Mouse (Mus musculus) midbrain, embryonic 14.5 days (tissue): Measurements from ENCODE around the gene Slc13a5. TPM values are rescaled to one million over a fixed set of nuclear protein-coding genes. Genes with fewer than 3 reads are reported as not detected.

ENCODE experiments used
- ATAC-seq: fragments of 200-750 bp; cut with Nextera tagmentation; 2 replicates; pipeline ENCODE4 v1.8.0; 2017; ENCODE audit warnings: moderate number of reproducible peaks, moderate library complexity; ENCODE audit not compliant: low FRiP score, low TSS enrichment
- DNase-seq: peaks from one replicate; pipeline ENCODE4 v3.0.0-alpha.2; 2015
- H3K27ac ChIP-seq: fragments of 300-500 bp; sonication (generic); replicated peaks from 2 replicates; pipeline ENCODE4 v1.5.1; 2014; ENCODE audit warnings: mild to moderate bottlenecking, low read depth, low read length, moderate library complexity
- H3K27me3 ChIP-seq: fragments of 300-500 bp; sonication (generic); 2 replicates; pipeline ENCODE4 v1.6.1; 2014; ENCODE audit warnings: low read length, control low read depth, mixed read lengths; ENCODE audit not compliant: control insufficient read depth, insufficient read depth
- H3K36me3 ChIP-seq: fragments of 300-500 bp; sonication (generic); 2 replicates; pipeline ENCODE4 v1.6.1; 2014; ENCODE audit warnings: low read length, control low read depth; ENCODE audit not compliant: control insufficient read depth, insufficient read depth
- H3K4me1 ChIP-seq: fragments of 300-500 bp; sonication (generic); 2 replicates; pipeline ENCODE4 v1.6.1; 2014; ENCODE audit warnings: mild to moderate bottlenecking, antibody characterized with exemption, low read length, control low read depth; ENCODE audit not compliant: control insufficient read depth, insufficient read depth
- H3K4me2 ChIP-seq: fragments of 300-500 bp; sonication (generic); 2 replicates; pipeline ENCODE4 v1.6.1; 2014; ENCODE audit warnings: mild to moderate bottlenecking, low read length, moderate library complexity
- H3K4me3 ChIP-seq: fragments of 300-500 bp; sonication (generic); replicated peaks from 2 replicates; pipeline ENCODE4 v1.5.1; 2014; ENCODE audit warnings: low read depth, low read length
- H3K9ac ChIP-seq: fragments of 300-500 bp; sonication (generic); replicated peaks from 2 replicates; pipeline ENCODE4 v1.6.1; 2014; ENCODE audit warnings: mild to moderate bottlenecking, low read length, moderate library complexity
- H3K9me3 ChIP-seq: fragments of 300-500 bp; sonication (generic); 2 replicates; pipeline ENCODE4 v1.6.1; 2016; ENCODE audit warnings: low read length, control low read depth, mixed read lengths; ENCODE audit not compliant: control insufficient read depth
- WGBS: fragments of 180-500 bp; shearing (Covaris S2); extraction: QIAGEN DNeasy Blood & Tissue Kit; methylation state at CpG from one replicate; pipeline ENCODE4 v1.1.7; 2014; 5-methylcytosine and 5-hydroxymethylcytosine counted together
- polyA plus RNA-seq: library from polyadenylated mRNA; unstranded; fragments of >200 nt; fragmentation: Nextera tagmentation; extraction: Ambion mirVana; gene quantifications from 2 replicates; pipeline ENCODE4 v1.2.1, GENCODE M21; 2014

Gene Slc13a5
- 1.0 and 2.0 TPM in 2 replicates for polyA plus RNA-seq

DNA sequence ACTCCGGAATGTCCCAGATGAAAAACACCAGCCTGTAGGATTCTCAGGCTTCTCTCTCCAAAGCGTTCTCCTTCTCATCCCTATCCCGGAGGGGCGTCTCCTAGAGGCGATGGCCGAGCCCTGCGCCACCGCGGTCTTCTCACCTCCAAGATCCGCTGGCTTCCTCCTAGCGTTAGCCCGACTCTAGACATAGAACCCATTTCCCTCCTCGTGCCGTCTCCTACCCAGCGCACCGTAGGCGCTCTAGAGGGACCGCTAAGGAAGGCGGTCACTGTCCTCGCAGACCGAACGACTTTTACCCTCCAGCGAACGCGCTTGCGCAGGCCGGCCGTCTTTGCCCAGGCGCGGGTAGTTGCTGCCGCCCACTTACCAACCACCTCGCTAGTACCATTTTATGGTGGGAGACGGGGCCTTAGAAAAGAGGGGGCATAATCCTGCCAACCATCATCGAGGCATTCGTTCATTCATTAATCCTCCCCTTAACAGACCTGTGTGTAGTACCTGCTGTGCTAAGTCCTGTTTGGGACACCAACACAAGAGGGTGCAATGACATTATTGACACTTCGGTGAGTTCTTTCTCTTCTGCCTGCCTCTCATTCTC lies at the start of gene Slc13a5:
Gene Slc13a5 (minus strand): TSS at position 263 of the 601 bp plus-strand sequence.
- H3K4me2 ChIP-seq = peak within 1 kb of the TSS; percentile 72
- no peaks in the 10 kb centered on the region for H3K9me3 ChIP-seq
- peaks cover 30% of the 10 kb centered on the region for H3K27me3 ChIP-seq
- H3K4me3 ChIP-seq = peak within 1 kb of the TSS; percentile 40
- H3K36me3 ChIP-seq = no peaks in the 10 kb centered on the region
- peaks cover 7% of the 10 kb centered on the region; the same call in 1 of the 2 replicates for H3K4me1 ChIP-seq
- peak; percentile 24 for ATAC-seq
- DNase-seq = peak; percentile 57
- no peak within 1 kb of the TSS for H3K27ac ChIP-seq
- H3K9ac ChIP-seq = peak within 1 kb of the TSS; percentile 32
- 2% methylated on average over 36 of the region's 36 CpGs for WGBS

DNA sequence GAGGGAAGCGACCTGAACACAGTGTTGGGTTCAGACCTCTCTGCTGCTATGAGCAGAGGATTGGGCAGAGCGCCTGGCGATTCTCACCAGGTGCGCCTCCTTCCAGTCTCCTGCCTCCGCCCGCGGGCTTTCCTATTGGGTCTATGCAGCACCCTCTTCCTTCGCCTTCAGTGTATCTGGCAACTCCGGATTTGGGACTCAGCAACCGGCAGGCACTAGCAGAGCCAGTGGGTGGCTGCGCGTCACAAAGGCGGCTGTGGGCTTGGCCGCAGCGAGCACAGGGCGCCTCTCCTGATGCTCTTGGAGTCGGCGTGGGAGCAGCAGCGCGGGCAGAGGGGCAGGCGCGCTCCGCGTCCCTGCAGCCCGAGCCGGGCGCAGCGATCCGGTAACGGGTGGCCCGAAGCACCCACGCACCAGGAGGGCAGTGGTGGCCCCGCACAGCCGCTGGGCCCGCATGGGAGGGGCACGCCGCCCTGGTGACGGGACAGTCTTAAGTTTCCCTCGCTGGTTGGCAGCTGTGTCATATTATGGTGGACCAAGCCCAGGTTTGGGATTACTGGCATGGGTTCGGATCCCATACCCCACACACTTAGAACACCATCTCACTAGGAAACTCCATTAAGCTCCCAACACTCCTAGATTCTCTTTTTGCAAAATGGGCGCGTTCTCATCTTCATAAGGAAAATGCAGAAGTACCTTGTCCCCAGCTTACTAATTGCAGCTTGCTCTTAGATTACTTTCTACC lies 47.3 kb upstream of the Slc13a5 start, which contains the start of gene Fbxo39:
Gene Fbxo39 (plus strand): TSS at position 294 of the 745 bp plus-strand sequence.
- peaks cover 13% of the 10 kb centered on the region; the same call in 1 of the 2 replicates for H3K27me3 ChIP-seq
- peak within 1 kb of the TSS; percentile 25 for H3K4me3 ChIP-seq
- H3K4me2 ChIP-seq = peak within 1 kb of the TSS; percentile 52
- 11% methylated on average over 42 of the region's 42 CpGs for WGBS
- H3K27ac ChIP-seq = no peak within 1 kb of the TSS
- no peaks in the 10 kb centered on the region for H3K36me3 ChIP-seq
- H3K9me3 ChIP-seq = no peaks in the 10 kb centered on the region
- DNase-seq (peak; percentile 35), ATAC-seq (no peak)
- H3K9ac ChIP-seq = peak within 1 kb of the TSS; percentile 40; the same call in 1 of the 2 replicates
- H3K4me1 ChIP-seq = no peaks in the 10 kb centered on the region

DNA sequence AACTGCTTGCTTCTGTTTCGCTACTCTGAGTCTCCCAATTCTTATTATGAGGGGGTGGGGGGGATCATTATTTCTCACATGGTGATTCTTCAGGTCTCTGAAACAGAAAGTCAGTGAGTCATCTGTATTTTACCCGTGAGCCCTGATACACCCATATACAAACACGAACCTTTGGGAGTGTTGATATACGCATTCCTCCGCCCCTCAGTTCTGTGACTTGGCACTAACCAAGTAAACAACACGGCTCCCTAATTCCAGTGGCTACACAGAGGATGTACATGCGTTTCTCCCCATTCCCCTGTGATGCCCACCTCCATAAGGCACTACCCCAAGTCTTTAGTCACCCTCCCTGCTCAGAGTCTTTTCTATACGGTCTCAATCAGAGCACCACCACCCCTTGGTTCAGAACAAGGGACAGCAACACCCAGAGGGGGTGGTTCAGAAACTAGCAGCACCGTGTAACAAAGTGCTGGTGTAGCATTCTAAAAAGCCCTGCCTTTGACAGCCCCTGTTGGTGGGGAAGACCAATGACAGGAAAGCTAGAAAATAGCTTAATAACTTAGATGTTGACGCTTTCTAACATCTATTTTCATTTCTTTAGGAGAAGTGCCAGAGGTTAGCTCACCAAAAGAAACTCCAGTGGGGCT lies 44.5 kb upstream of the Slc13a5 start:
- Histone ChIP-seq H3K4me3 (no peak overlapping the region), H3K4me2 (no peak overlapping the region), H3K27ac (no peak overlapping the region), H3K27me3 (peaks cover 13% of the 10 kb centered on the region; the same call in 1 of the 2 replicates), H3K9me3 (no peaks in the 10 kb centered on the region), H3K36me3 (no peaks in the 10 kb centered on the region), H3K4me1 (no peaks in the 10 kb centered on the region), H3K9ac (no peak overlapping the region)
- no peak for ATAC-seq
- no peak for DNase-seq
- 88% methylated on average over 10 of the region's 10 CpGs for WGBS

- Histone ChIP-seq H3K27ac (no peak overlapping the region), H3K4me2 (no peak overlapping the region), H3K9ac (no peak overlapping the region), H3K4me1 (no peaks in the 10 kb centered on the region), H3K4me3 (no peak overlapping the region), H3K9me3 (no peaks in the 10 kb centered on the region), H3K27me3 (peaks cover 13% of the 10 kb centered on the region; the same call in 1 of the 2 replicates), H3K36me3 (no peaks in the 10 kb centered on the region)
- 85% methylated on average over 4 of the region's 4 CpGs for WGBS
- ATAC-seq = no peak
- DNase-seq = no peak
These were observed 43.5 kb upstream of the Slc13a5 start for GRCm38 (mm10) chr11:72310491-72310890.

DNA sequence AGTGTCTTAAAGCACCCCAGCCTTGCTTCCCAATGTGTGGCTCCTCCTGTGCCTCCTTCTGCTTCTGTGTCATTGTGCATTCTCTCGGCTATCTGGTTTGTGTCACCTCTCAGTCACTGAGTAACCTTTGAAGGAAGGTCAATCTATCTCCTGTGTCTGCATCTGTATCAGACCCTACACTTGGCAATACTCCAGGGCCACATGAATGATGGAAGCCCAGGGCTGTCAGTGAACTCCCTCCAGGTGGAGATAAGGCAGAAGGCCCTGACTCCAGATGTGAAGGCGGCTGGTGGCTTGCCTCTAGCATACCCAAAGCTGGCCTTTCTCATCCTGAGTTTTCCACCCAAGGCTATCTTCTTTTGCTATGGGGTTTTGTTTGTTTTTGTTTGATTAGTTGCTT lies 42.0 kb upstream of the Slc13a5 start:
- no peak overlapping the region for H3K9ac ChIP-seq
- H3K4me3 ChIP-seq = no peak overlapping the region
- no peaks in the 10 kb centered on the region for H3K4me1 ChIP-seq
- H3K9me3 ChIP-seq = no peaks in the 10 kb centered on the region
- ATAC-seq = no peak
- no peak overlapping the region for H3K27ac ChIP-seq
- no peak for DNase-seq
- WGBS = 77% methylated on average over 2 of the region's 2 CpGs
- H3K36me3 ChIP-seq = no peaks in the 10 kb centered on the region
- H3K4me2 ChIP-seq = no peak overlapping the region
- H3K27me3 ChIP-seq = peaks cover 5% of the 10 kb centered on the region; the same call in 1 of the 2 replicates

DNA sequence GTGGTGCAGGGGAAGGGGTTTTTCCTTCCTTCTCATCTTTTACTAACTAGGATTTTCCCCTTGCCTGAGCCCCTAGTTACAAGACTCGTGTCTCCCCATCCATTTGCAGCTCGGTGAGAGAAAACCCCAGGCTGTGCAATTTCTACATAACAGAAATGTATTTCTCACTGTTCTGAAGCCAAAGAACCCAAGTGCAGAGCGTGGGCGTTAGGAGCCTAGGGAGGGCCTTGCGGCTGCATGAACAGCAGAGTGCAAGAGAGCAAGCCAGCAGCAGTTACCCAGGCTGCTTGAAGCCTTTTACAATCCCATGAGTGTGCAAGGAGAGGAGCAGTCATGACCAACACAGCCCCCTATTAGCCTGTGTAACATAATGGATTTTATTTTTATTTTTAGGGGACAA lies 40.4 kb upstream of the Slc13a5 start:
- H3K9me3 ChIP-seq = no peaks in the 10 kb centered on the region
- H3K27ac ChIP-seq = no peak overlapping the region
- H3K4me3 ChIP-seq = no peak overlapping the region
- ATAC-seq (no peak), DNase-seq (no peak)
- no peaks in the 10 kb centered on the region for H3K36me3 ChIP-seq
- H3K9ac ChIP-seq = no peak overlapping the region
- H3K27me3 ChIP-seq = no peaks in the 10 kb centered on the region
- H3K4me1 ChIP-seq = no peaks in the 10 kb centered on the region
- WGBS = 87% methylated on average over 5 of the region's 5 CpGs
- H3K4me2 ChIP-seq = no peak overlapping the region

GRCm38 (mm10) chr11:72302230-72302629 lies 35.2 kb upstream of the Slc13a5 start:
- no peaks in the 10 kb centered on the region for H3K9me3 ChIP-seq
- DNase-seq (no peak), ATAC-seq (no peak)
- no peaks in the 10 kb centered on the region for H3K27me3 ChIP-seq
- H3K4me3 ChIP-seq = no peak overlapping the region
- no peak overlapping the region for H3K27ac ChIP-seq
- no peak overlapping the region for H3K9ac ChIP-seq
- H3K4me1 ChIP-seq = no peaks in the 10 kb centered on the region
- H3K36me3 ChIP-seq = no peaks in the 10 kb centered on the region
- WGBS = 76% methylated on average over 7 of the region's 7 CpGs
- no peak overlapping the region for H3K4me2 ChIP-seq

DNA sequence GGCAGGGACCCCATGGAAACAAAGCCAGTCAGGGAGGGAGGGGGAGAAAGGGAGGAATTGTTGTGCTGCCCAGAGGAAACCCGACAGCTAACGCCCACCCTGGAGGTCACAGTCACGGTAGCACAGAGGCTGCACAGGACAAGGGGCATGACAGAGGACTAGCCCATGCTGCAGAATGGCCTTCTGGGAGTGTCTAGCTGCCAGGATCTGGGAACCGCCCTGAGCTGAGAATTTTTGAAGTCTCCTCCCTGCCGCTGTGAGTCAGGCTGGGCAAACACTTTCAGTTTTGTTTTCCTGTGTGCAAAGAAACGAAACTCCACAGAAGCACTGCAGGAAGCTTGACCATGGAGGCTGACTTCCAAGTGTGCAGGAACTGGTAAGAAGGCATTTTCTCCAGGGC lies 34.3 kb upstream of the Slc13a5 start, which contains the start of gene Xaf1:
Gene Xaf1 (plus strand): TSS at position 296 of the 400 bp plus-strand sequence.
- H3K9ac ChIP-seq = no peak within 1 kb of the TSS
- no peak within 1 kb of the TSS for H3K27ac ChIP-seq
- H3K36me3 ChIP-seq = no peaks in the 10 kb centered on the region
- no peaks in the 10 kb centered on the region for H3K4me1 ChIP-seq
- no peaks in the 10 kb centered on the region for H3K9me3 ChIP-seq
- no peak for ATAC-seq
- H3K4me3 ChIP-seq = no peak within 1 kb of the TSS
- H3K27me3 ChIP-seq = no peaks in the 10 kb centered on the region
- no peak within 1 kb of the TSS for H3K4me2 ChIP-seq
- peak; percentile 2 for DNase-seq
- WGBS = 36% methylated on average over 6 of the region's 6 CpGs
